Mouse (Mus musculus) forebrain, postnatal 0 days (tissue): ENCODE results near the gene Rrn3. TPM values are rescaled to one million over a fixed set of nuclear protein-coding genes. Genes with fewer than 3 reads are reported as not detected.

Source experiments
- ATAC-seq: fragments of 200-750 bp; cut with Nextera tagmentation; 2 replicates; pipeline ENCODE4 v1.8.0; 2017; ENCODE audit warnings: mild to moderate bottlenecking, moderate library complexity
- DNase-seq: peaks from one replicate; pipeline ENCODE4 v3.0.0-alpha.2; 2015
- H3K27ac ChIP-seq: fragments of 300-500 bp; sonication (generic); 2 replicates; pipeline ENCODE4 v1.5.1; 2014; ENCODE audit warnings: low read depth, mild to moderate bottlenecking, antibody characterized with exemption, low read length, moderate library complexity, mixed read lengths
- H3K27me3 ChIP-seq: fragments of 300-500 bp; sonication (generic); 2 replicates; pipeline ENCODE4 v1.6.1; 2014; ENCODE audit warnings: mild to moderate bottlenecking, low read length, mixed read lengths; ENCODE audit not compliant: insufficient read depth
- H3K36me3 ChIP-seq: fragments of 300-500 bp; sonication (generic); 2 replicates; pipeline ENCODE4 v1.6.1; 2014; ENCODE audit warnings: mild to moderate bottlenecking, moderate library complexity; ENCODE audit not compliant: insufficient read depth
- H3K4me1 ChIP-seq: fragments of 300-500 bp; sonication (generic); 2 replicates; pipeline ENCODE4 v1.6.1; 2014; ENCODE audit warnings: antibody characterized with exemption; ENCODE audit not compliant: insufficient read depth
- H3K4me2 ChIP-seq: fragments of 300-500 bp; sonication (generic); 2 replicates; pipeline ENCODE4 v1.6.1; 2014; ENCODE audit warnings: low read depth, mild to moderate bottlenecking, moderate library complexity
- H3K4me3 ChIP-seq: fragments of 300-500 bp; sonication (generic); 2 replicates; pipeline ENCODE4 v1.5.1; 2014; ENCODE audit warnings: low read depth, low read length, mixed read lengths
- H3K9ac ChIP-seq: fragments of 300-500 bp; sonication (generic); 2 replicates; pipeline ENCODE4 v1.6.1; 2014; ENCODE audit warnings: mild to moderate bottlenecking
- H3K9me3 ChIP-seq: fragments of 300-500 bp; sonication (generic); 2 replicates; pipeline ENCODE4 v1.6.1; 2016; ENCODE audit warnings: low read length
- CTCF ChIP-seq: sonication (generic); IDR thresholded peaks from 2 replicates; pipeline ENCODE4 v1.5.1; 2016; ENCODE audit warnings: antibody characterized with exemption, control low read depth, low read depth
- WGBS: fragments of 180-500 bp; shearing (Covaris S2); extraction: QIAGEN DNeasy Blood & Tissue Kit; methylation state at CpG from one replicate; pipeline ENCODE4 v1.1.7; 2014; 5-methylcytosine and 5-hydroxymethylcytosine counted together
- polyA plus RNA-seq: library from polyadenylated mRNA; unstranded; fragments of >200 nt; fragmentation: Nextera tagmentation; extraction: Ambion mirVana; gene quantifications from 2 replicates; pipeline ENCODE4 v1.2.1, GENCODE M21; 2015
- total RNA-seq: library from RNA; depleted of rRNA; stranded (reverse); fragments of >200 nt; gene quantifications from 2 replicates; pipeline ENCODE4 v1.2.3, GENCODE M21; 2014

The Rrn3 gene
- total and polyA plus RNA-seq, 2 experiments from 2014 or later = 80.7 to 104 TPM

GRCm38 (mm10) chr16:13825781-13826490 lies 45.4 kb downstream of the Rrn3 start:
- no peak overlapping the region for H3K4me3 ChIP-seq
- H3K4me1 ChIP-seq = no peaks in the 10 kb centered on the region
- no peaks in the 10 kb centered on the region for H3K27me3 ChIP-seq
- peaks cover 40% of the 10 kb centered on the region for H3K36me3 ChIP-seq
- no peak overlapping the region for H3K9ac ChIP-seq
- ATAC-seq (no peak), DNase-seq (no peak)
- H3K9me3 ChIP-seq = no peaks in the 10 kb centered on the region
- 79% methylated on average over 7 of the region's 7 CpGs for WGBS
- no peak overlapping the region for H3K4me2 ChIP-seq
- H3K27ac ChIP-seq = no peak overlapping the region
- TF ChIP-seq CTCF = no peak

GRCm38 (mm10) chr16:13826511-13826910 lies 46.0 kb downstream of the Rrn3 start:
- H3K4me3 ChIP-seq = no peak overlapping the region
- H3K27ac ChIP-seq = no peak overlapping the region
- no peaks in the 10 kb centered on the region for H3K4me1 ChIP-seq
- WGBS = 87% methylated on average over 4 of the region's 4 CpGs
- H3K36me3 ChIP-seq = peaks cover 45% of the 10 kb centered on the region
- ATAC-seq (no peak), DNase-seq (no peak)
- no peak for TF ChIP-seq CTCF
- H3K9ac ChIP-seq = no peak overlapping the region
- H3K27me3 ChIP-seq = no peaks in the 10 kb centered on the region
- H3K4me2 ChIP-seq = no peak overlapping the region
- no peaks in the 10 kb centered on the region for H3K9me3 ChIP-seq

DNA sequence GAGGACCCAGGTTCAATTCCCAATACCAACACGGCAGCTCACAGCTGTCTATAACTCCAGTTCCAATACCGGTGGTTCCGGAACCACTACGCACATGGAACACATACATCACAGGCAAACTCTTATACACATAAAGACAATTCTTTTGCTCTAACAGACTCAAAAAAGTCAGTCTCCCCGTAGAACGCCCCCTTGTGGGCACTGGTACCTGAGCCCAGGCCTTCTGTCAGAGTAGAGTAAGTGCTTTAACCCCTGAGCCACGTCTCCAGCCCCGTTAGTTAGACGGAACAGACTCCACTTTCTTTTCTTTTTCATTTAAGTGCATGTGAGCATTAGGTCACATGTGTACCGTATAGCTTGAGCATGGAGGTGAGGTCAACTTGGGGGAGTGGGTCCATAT lies 49.9 kb downstream of the Rrn3 start:
- Histone ChIP-seq H3K9me3 (no peaks in the 10 kb centered on the region), H3K4me2 (no peak overlapping the region), H3K9ac (no peak overlapping the region), H3K27ac (no peak overlapping the region), H3K27me3 (no peaks in the 10 kb centered on the region), H3K4me3 (no peak overlapping the region), H3K36me3 (peaks cover 81% of the 10 kb centered on the region), H3K4me1 (no peaks in the 10 kb centered on the region)
- DNase-seq = no peak
- TF ChIP-seq CTCF = no peak
- WGBS = 91% methylated on average over 10 of the region's 10 CpGs
- ATAC-seq = no peak

DNA sequence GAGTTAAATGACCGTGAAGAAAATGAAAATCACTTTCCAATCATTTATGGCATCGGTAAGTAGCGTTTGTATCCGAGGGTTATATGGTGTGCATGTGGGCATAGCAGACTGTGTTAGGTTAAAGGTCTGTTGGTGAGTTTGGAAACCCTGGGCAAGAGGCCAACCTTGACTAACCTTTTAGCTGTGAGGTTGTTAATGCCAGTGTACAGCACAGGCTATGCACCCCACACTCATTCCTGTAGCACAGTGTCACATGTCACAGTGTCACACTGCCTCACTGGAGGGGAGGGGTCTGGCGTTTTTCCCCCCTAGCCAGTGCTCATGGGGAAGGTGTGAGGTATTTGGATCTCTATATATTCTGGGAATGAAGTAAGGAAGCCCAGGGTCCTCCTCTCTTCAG lies 51.1 kb downstream of the Rrn3 start:
- DNase-seq = no peak
- WGBS = 88% methylated on average over 5 of the region's 5 CpGs
- Histone ChIP-seq H3K9ac (no peak overlapping the region), H3K4me1 (no peaks in the 10 kb centered on the region), H3K4me3 (no peak overlapping the region), H3K36me3 (peaks cover 93% of the 10 kb centered on the region), H3K9me3 (no peaks in the 10 kb centered on the region), H3K4me2 (no peak overlapping the region), H3K27ac (no peak overlapping the region), H3K27me3 (no peaks in the 10 kb centered on the region)
- no peak for TF ChIP-seq CTCF
- ATAC-seq = no peak

DNA sequence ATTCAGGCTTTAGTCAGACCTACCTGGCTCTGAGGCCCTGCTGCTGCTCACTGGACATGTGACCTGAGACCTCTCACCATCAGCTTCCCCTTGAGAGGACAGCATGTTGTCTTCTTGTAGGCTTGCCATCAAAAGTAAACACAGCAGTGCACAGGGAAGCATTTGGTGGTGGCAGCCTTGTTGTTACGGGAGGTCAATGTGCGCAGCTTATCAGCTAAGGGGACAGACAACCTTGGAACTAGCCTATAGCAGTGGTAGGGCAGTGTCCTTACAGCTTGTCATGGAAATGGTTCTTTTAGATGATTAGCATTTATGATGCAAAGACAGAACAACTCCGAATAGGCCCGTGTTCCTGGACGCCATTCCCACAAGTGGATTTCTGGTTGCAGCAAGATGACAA lies 53.9 kb downstream of the Rrn3 start:
- no peak for TF ChIP-seq CTCF
- H3K4me3 ChIP-seq = no peak overlapping the region
- H3K9ac ChIP-seq = no peak overlapping the region
- no peak for ATAC-seq
- H3K27me3 ChIP-seq = no peaks in the 10 kb centered on the region
- DNase-seq = no peak
- H3K36me3 ChIP-seq = peaks cover 96% of the 10 kb centered on the region
- 95% methylated on average over 5 of the region's 5 CpGs for WGBS
- no peaks in the 10 kb centered on the region for H3K4me1 ChIP-seq
- H3K4me2 ChIP-seq = no peak overlapping the region
- H3K9me3 ChIP-seq = no peaks in the 10 kb centered on the region
- H3K27ac ChIP-seq = no peak overlapping the region

DNA sequence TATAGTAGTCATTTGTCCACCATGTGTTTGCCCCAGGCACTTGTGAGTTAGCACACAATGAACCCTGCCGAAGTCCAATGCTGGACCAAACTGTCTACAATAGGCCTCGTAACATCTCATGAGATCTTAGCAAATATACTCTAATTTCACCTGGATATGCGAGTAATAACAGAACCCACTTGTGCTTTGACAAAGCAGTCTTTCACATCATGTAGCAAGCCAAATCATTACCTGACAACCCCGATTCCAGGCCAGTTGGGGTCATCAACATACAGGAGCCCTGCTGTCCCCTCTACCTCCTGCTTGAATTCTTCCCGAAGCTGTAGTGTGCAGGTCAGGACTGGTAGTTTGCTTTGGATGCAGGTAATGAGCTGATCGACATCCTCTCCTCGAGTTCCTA lies 59.5 kb downstream of the Rrn3 start:
- no peak for TF ChIP-seq CTCF
- Histone ChIP-seq H3K4me1 (no peaks in the 10 kb centered on the region), H3K36me3 (peaks cover 85% of the 10 kb centered on the region), H3K27ac (no peak overlapping the region), H3K4me3 (no peak overlapping the region), H3K27me3 (no peaks in the 10 kb centered on the region), H3K4me2 (no peak overlapping the region), H3K9ac (no peak overlapping the region), H3K9me3 (no peaks in the 10 kb centered on the region)
- WGBS = 92% methylated on average over 7 of the region's 7 CpGs
- no peak for DNase-seq
- no peak for ATAC-seq

DNA sequence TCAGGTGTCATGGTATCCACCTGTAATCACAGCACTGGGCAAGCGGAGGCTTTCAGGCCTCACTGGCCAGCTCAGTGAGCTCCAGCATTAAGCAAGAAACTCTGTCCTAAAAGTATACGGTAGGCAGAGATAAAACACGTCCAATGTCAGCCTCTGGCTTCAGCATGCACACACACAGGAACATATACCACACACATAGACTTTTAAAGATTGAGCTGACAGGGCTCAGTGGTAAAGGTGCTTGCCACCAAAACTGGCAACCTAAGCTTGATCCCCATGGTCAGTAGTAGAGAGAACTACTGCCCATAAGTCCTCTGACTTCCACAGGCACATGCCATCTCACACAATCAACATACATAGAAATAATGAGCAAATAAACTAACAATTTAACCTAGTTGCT lies 60.4 kb downstream of the Rrn3 start:
- H3K27ac ChIP-seq = no peak overlapping the region
- ATAC-seq (no peak), DNase-seq (no peak)
- H3K4me3 ChIP-seq = no peak overlapping the region
- WGBS = 92% methylated on average over 3 of the region's 3 CpGs
- no peaks in the 10 kb centered on the region for H3K9me3 ChIP-seq
- no peaks in the 10 kb centered on the region for H3K4me1 ChIP-seq
- no peak overlapping the region for H3K4me2 ChIP-seq
- H3K27me3 ChIP-seq = no peaks in the 10 kb centered on the region
- H3K36me3 ChIP-seq = peaks cover 80% of the 10 kb centered on the region
- TF ChIP-seq CTCF = no peak
- no peak overlapping the region for H3K9ac ChIP-seq
